Mouse (Mus musculus) urinary bladder, postnatal 36 days (tissue): Measurements from ENCODE around the gene Nt5c2.
"Not testable (repeated sequence)": the region's sequence is repeated elsewhere in the genome, so short reads cannot be mapped to it uniquely, and the experiment has no call there.

Source experiments
- DNase-seq, 2 experiments: peaks; one replicate each; pipeline ENCODE4 v3.0.0; 2022; ENCODE audit warnings: low spot score in 2 of 2, mixed read lengths in 1 of 2

The Nt5c2 gene

GRCm38 (mm10) chr19:46988231-46989087 is 26.5 kb downstream of the Nt5c2 start:
- DNase-seq, result peak; percentile 76 to 78

- DNase-seq, result peak in 1 of 2 experiments; percentile 55
Observed at GRCm38 (mm10) chr19:46987646-46988045, 27.3 kb downstream of the Nt5c2 start.

GRCm38 (mm10) chr19:46984726-46985622 is 30.0 kb downstream of the Nt5c2 start:
- DNase-seq, result no peak

GRCm38 (mm10) chr19:46983966-46984380 is 31.0 kb downstream of the Nt5c2 start:
- no peak for DNase-seq

GRCm38 (mm10) chr19:46983352-46983965 is 31.5 kb downstream of the Nt5c2 start:
- DNase-seq, result no peak

GRCm38 (mm10) chr19:46981462-46981861 is 33.5 kb downstream of the Nt5c2 start:
- no peak for DNase-seq

GRCm38 (mm10) chr19:46979781-46980105 is 35.2 kb downstream of the Nt5c2 start:
- no peak for DNase-seq

- DNase-seq, result no peak
Observed at GRCm38 (mm10) chr19:46978920-46979780, 35.8 kb downstream of the Nt5c2 start.

GRCm38 (mm10) chr19:46978069-46978468 is 36.9 kb downstream of the Nt5c2 start:
- DNase-seq, result not testable (repeated sequence)

- no peak for DNase-seq
Observed at GRCm38 (mm10) chr19:46977460-46977859, 37.5 kb downstream of the Nt5c2 start.

- DNase-seq, result no peak
Observed at GRCm38 (mm10) chr19:46976743-46977142, 38.2 kb downstream of the Nt5c2 start.

GRCm38 (mm10) chr19:46975997-46976396 is 39.0 kb downstream of the Nt5c2 start:
- DNase-seq, result no peak

- DNase-seq, result peak in 1 of 2 experiments; percentile 61
Observed at GRCm38 (mm10) chr19:46975565-46975964, 39.4 kb downstream of the Nt5c2 start.

GRCm38 (mm10) chr19:46972159-46972558 is 42.8 kb downstream of the Nt5c2 start:
- no peak for DNase-seq

- DNase-seq, result no peak
Observed at GRCm38 (mm10) chr19:46971712-46972111, 43.2 kb downstream of the Nt5c2 start.

- DNase-seq, result no peak
Observed at GRCm38 (mm10) chr19:46971051-46971689, 43.8 kb downstream of the Nt5c2 start.

GRCm38 (mm10) chr19:46970121-46970729 is 44.7 kb downstream of the Nt5c2 start:
- DNase-seq, result no peak

- no peak for DNase-seq
Observed at GRCm38 (mm10) chr19:46969286-46969985, 45.5 kb downstream of the Nt5c2 start.

- DNase-seq, result no peak
Observed at GRCm38 (mm10) chr19:46968833-46969232, 46.1 kb downstream of the Nt5c2 start.

GRCm38 (mm10) chr19:46967861-46968260 is 47.1 kb downstream of the Nt5c2 start:
- no peak for DNase-seq
